Mouse (Mus musculus): Measurements from ENCODE around the gene Nptn.

The Nptn gene

DNA sequence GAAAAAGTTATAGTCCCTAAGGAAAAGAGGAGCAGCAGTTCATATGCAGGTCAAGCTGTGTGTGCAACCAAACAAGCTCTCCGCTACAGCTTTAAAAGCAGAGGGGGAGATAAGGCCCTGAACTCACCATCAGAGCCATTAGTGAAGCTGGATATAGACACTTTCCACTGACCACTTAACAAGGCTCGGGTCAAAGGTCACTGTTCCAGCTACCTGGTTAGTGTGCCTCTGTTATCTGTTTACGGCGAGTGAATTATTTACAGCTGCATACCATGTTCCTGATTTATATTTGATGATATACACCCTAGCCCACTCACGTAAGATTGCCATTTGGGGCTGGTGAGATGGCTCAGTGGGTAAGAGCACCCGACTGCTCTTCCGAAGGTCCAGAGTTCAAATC lies 109.4 kb downstream of the Nptn start:
- no peak for DNase-seq (ENCODE audit: extremely low spot score)

DNA sequence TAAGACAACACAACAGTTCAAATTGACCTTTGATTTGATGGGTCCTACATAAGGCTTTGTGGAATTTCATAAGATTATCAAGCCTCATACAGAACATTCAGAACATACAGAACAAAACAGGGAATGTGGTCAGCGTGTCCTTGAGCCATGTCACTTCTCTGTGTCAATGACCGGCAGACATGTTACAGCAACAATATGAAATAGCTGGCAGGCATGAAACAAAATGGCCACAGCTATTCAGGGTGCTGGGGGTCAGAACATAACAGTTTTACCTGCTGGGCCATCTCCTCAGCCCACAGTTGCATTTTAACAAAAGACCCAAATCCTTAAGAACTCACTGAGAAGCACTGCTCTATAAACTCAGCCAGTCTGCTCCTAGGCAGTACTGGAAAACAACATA lies 116.4 kb downstream of the Nptn start:
- DNase-seq (ENCODE audit: extremely low spot score): no peak

DNA sequence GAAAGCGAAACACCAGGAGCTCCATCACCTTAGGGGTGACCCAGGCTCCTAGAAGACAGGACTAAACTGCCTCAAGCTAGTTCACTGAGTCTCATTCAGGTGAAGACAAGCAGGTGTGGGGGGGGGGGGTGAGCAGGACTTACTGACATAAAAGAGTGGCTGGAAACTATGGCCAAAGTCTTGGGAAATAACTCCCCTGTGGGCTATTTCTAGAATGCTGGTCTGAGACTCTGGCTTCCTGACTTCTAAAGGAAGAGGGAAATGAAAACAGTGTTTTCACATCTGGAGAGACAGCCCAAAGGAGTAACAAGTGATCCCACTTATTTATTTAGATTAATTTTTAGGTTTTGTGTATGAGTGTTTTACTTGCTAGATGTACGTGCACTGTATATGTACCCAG lies 119.7 kb downstream of the Nptn start:
- no peak for DNase-seq (ENCODE audit: extremely low spot score)

DNA sequence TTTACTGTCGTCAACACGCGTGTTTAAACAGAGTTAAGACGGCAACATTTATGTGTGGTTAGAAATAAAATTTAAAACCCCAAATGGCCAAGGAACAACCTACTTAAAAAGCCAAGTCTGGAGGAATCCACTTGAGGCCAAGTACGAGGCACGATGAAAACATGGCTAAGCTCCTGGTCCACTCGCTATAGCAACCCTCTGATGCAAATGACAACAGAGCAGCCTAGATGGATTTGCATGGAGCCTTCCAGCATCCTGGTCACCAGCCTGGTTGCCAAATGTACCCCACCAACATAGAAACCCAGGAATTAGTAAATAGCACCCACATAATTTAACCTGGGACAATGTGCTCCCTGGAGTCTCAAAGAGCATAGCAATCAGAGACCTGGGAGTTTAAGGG lies 121.7 kb downstream of the Nptn start:
- no peak for DNase-seq (ENCODE audit: extremely low spot score)

DNA sequence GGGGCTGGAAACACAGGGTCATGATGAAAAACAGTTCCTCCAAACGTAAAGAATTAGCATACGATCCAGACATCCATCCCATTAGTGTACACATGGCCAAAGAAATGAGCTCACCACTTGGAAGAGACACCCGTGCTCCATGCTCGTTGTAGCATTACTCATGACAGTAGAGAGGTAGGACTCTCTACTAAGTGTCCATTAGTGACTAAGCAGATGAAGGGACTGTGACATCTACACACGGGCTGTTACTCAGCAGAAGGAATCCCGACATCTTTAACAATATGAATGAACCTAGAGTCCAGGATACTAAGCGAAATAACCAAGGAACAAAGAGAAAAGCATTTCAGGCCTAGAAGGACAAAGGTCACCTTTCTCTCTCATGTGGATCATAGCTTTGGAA lies 124.0 kb downstream of the Nptn start:
- DNase-seq (ENCODE audit: extremely low spot score): no peak
